Mouse (Mus musculus) right cerebral cortex, postnatal 10 days (tissue): ENCODE results near the gene Serpinf2.
"Not testable (repeated sequence)": the region's sequence is repeated elsewhere in the genome, so short reads cannot be mapped to it uniquely, and the experiment has no call there.

ENCODE experiments used
- DNase-seq, 2 experiments: peaks; one replicate each; pipeline ENCODE4 v3.0.0; 2021; ENCODE audit warnings: low spot score in 2 of 2

The Serpinf2 gene

GRCm38 (mm10) chr11:75459141-75459711, 19.8 kb upstream of the Serpinf2 start:
- DNase-seq, result peak in 1 of 2 experiments; percentile 43

- peak in 1 of 2 experiments; percentile 47 for DNase-seq
Measured at GRCm38 (mm10) chr11:75458628-75459041, 19.2 kb upstream of the Serpinf2 start.

GRCm38 (mm10) chr11:75458169-75458568, 18.8 kb upstream of the Serpinf2 start:
- peak in 1 of 2 experiments; percentile 49 for DNase-seq

GRCm38 (mm10) chr11:75456440-75456871, 17.1 kb upstream of the Serpinf2 start:
- DNase-seq, result no peak

- DNase-seq, result not testable (repeated sequence)
Measured at GRCm38 (mm10) chr11:75455971-75456370, 16.6 kb upstream of the Serpinf2 start.

- no peak for DNase-seq
Measured at GRCm38 (mm10) chr11:75455041-75455736, 15.8 kb upstream of the Serpinf2 start.

- peak; percentile 93 to 96 for DNase-seq
Measured at GRCm38 (mm10) chr11:75453991-75454930, 14.9 kb upstream of the Serpinf2 start, which contains the start of gene Wdr81. Wdr81 (minus strand) TSS chr11:75454717.

GRCm38 (mm10) chr11:75452812-75453557, 13.6 kb upstream of the Serpinf2 start:
- no peak for DNase-seq

GRCm38 (mm10) chr11:75452081-75452480, 12.7 kb upstream of the Serpinf2 start:
- no peak for DNase-seq

- DNase-seq, result no peak
Measured at GRCm38 (mm10) chr11:75450936-75451335, 11.5 kb upstream of the Serpinf2 start.

- DNase-seq, result no peak
Measured at GRCm38 (mm10) chr11:75450304-75450908, 11.0 kb upstream of the Serpinf2 start.

GRCm38 (mm10) chr11:75449695-75450094, 10.3 kb upstream of the Serpinf2 start:
- DNase-seq, result peak in 1 of 2 experiments; percentile 59

- no peak for DNase-seq
Measured at GRCm38 (mm10) chr11:75448575-75448974, 9.2 kb upstream of the Serpinf2 start.

GRCm38 (mm10) chr11:75443711-75444110, 4.3 kb upstream of the Serpinf2 start:
- DNase-seq, result no peak

GRCm38 (mm10) chr11:75441601-75442000, 2.2 kb upstream of the Serpinf2 start:
- peak; percentile 46 to 52 for DNase-seq

GRCm38 (mm10) chr11:75441034-75441433, 1.6 kb upstream of the Serpinf2 start:
- no peak for DNase-seq

GRCm38 (mm10) chr11:75439951-75440350, 560 bp upstream of the Serpinf2 start:
- DNase-seq, result no peak

- DNase-seq, result no peak
Measured at GRCm38 (mm10) chr11:75438804-75439203, 587 bp downstream of the Serpinf2 start.

- no peak for DNase-seq
Measured at GRCm38 (mm10) chr11:75438194-75438593, 1.2 kb downstream of the Serpinf2 start.

GRCm38 (mm10) chr11:75434138-75434537, 5.3 kb downstream of the Serpinf2 start:
- no peak for DNase-seq

GRCm38 (mm10) chr11:75431307-75431706, 8.1 kb downstream of the Serpinf2 start:
- peak; percentile 92 to 93 for DNase-seq
